Mouse (Mus musculus): Measurements from ENCODE around the gene Efna3.

DNA sequence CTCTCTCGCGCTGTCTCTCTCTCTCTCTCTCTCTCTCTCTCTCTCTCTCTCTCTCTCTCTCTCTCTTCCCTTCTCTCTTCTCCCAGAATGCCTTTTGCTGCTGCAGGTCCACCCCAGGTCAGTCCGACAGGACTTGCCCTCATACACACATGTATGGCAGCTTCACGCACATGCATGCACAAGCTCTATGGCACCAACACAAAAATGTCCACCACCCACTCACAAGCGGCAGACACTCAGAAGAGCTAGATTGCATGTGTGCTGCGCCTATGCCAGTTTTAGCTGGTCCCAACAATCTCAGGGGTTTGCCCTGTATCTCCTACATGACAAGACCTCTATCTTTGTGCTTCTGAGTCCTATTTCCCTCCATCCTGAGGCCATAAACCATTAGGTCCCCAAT, 5.5 kb downstream of the Efna3 start:
- TF ChIP-seq CTCF (conservative IDR thresholded peaks at IDR 0.05; ENCODE audit: low read length), result no peak
- no peak for TF ChIP-seq POU5F1 (IDR thresholded peaks at IDR 0.05; ENCODE audit: borderline replicate concordance, low read length)
